Mouse (Mus musculus) midbrain, embryonic 11.5 days (tissue): ENCODE data around the gene Tspan14. TPM values are rescaled to one million over a fixed set of nuclear protein-coding genes. Genes with fewer than 3 reads are reported as not detected.

ENCODE experiments used
- ATAC-seq: fragments of 200-750 bp; cut with Nextera tagmentation; 2 replicates; pipeline ENCODE4 v1.8.0; 2017; ENCODE audit warnings: moderate TSS enrichment, moderate library complexity; ENCODE audit not compliant: low FRiP score
- DNase-seq: peaks from one replicate; pipeline ENCODE4 v3.0.0; 2015; ENCODE audit warnings: low spot score; ENCODE audit errors: missing footprints
- H3K27ac ChIP-seq: fragments of 300-500 bp; sonication (generic); 2 replicates; pipeline ENCODE4 v1.5.1; 2014; ENCODE audit warnings: low read depth, low read length
- H3K27me3 ChIP-seq: fragments of 300-500 bp; sonication (generic); 2 replicates; pipeline ENCODE4 v1.6.1; 2014; ENCODE audit warnings: mild to moderate bottlenecking, low read length, moderate library complexity, mixed read lengths; ENCODE audit not compliant: control insufficient read depth, insufficient read depth
- H3K36me3 ChIP-seq: fragments of 300-500 bp; sonication (generic); 2 replicates; pipeline ENCODE4 v1.6.1; 2014; ENCODE audit warnings: mild to moderate bottlenecking, low read length, moderate library complexity, mixed read lengths; ENCODE audit not compliant: control insufficient read depth, insufficient read depth
- H3K4me1 ChIP-seq: fragments of 300-500 bp; sonication (generic); 2 replicates; pipeline ENCODE4 v1.6.1; 2014; ENCODE audit warnings: low read length; ENCODE audit not compliant: control insufficient read depth, insufficient read depth
- H3K4me2 ChIP-seq: fragments of 300-500 bp; sonication (generic); 2 replicates; pipeline ENCODE4 v1.6.1; 2014; ENCODE audit warnings: mild to moderate bottlenecking, moderate library complexity
- H3K4me3 ChIP-seq: fragments of 300-500 bp; sonication (generic); 2 replicates; pipeline ENCODE4 v1.5.1; 2014; ENCODE audit warnings: low read depth, low read length
- H3K9ac ChIP-seq: fragments of 300-500 bp; sonication (generic); 2 replicates; pipeline ENCODE4 v1.6.1; 2014; ENCODE audit warnings: low read length
- H3K9me3 ChIP-seq: fragments of 300-500 bp; sonication (generic); 2 replicates; pipeline ENCODE4 v1.6.1; 2016; ENCODE audit warnings: low read length; ENCODE audit not compliant: control insufficient read depth
- whole genome bisulfite sequencing: fragments of 180-500 bp; shearing (Covaris S2); extraction: QIAGEN DNeasy Blood & Tissue Kit; methylation state at CpG from one replicate; pipeline ENCODE4 v1.1.7; 2014; 5-methylcytosine and 5-hydroxymethylcytosine counted together
- polyA plus RNA-seq: library from polyadenylated mRNA; unstranded; fragments of >200 nt; fragmentation: Nextera tagmentation; extraction: Ambion mirVana; gene quantifications from 2 replicates; pipeline ENCODE4 v1.2.1, GENCODE M21; 2014

Tspan14 gene
- polyA plus RNA-seq, 1 experiment from 2014 or later: 99.5 TPM

- Histone ChIP-seq H3K4me3 (no peak overlapping the region), H3K27me3 (no peaks in the 10 kb centered on the region), H3K27ac (no peak overlapping the region), H3K9me3 (no peaks in the 10 kb centered on the region), H3K36me3 (peaks cover 3% of the 10 kb centered on the region; the same call in 1 of the 2 replicates), H3K4me1 (peaks cover 11% of the 10 kb centered on the region), H3K9ac (no peak overlapping the region), H3K4me2 (no peak overlapping the region)
- WGBS: 69% methylated on average over 9 of the region's 9 CpGs
- ATAC-seq: no peak
- no peak for DNase-seq
Measured at GRCm38 (mm10) chr14:41005716-41006115, 39.1 kb upstream of the Tspan14 start.

GRCm38 (mm10) chr14:41004201-41005141, 37.9 kb upstream of the Tspan14 start:
- 0 out of 2 replicates have a peak, but pooled peaks have one; percentile 33 for ATAC-seq
- Histone ChIP-seq H3K4me3 (no peak overlapping the region), H3K9ac (peak overlapping the region; percentile 39), H3K4me1 (peaks cover 11% of the 10 kb centered on the region), H3K36me3 (peaks cover 3% of the 10 kb centered on the region; the same call in 1 of the 2 replicates), H3K9me3 (no peaks in the 10 kb centered on the region), H3K27ac (no peak overlapping the region), H3K4me2 (peak overlapping the region; percentile 28; the same call in 1 of the 2 replicates), H3K27me3 (no peaks in the 10 kb centered on the region)
- peak; percentile 90 for DNase-seq
- WGBS: 8% methylated on average over 22 of the region's 22 CpGs

GRCm38 (mm10) chr14:41001576-41001975, 35.0 kb upstream of the Tspan14 start:
- DNase-seq (no peak), ATAC-seq (no peak)
- peaks cover 3% of the 10 kb centered on the region; the same call in 1 of the 2 replicates for H3K36me3 ChIP-seq
- no peaks in the 10 kb centered on the region for H3K27me3 ChIP-seq
- H3K4me1 ChIP-seq: peaks cover 11% of the 10 kb centered on the region
- H3K9me3 ChIP-seq: no peaks in the 10 kb centered on the region
- no peak overlapping the region for H3K9ac ChIP-seq
- 89% methylated on average over 5 of the region's 5 CpGs for WGBS
- H3K4me3 ChIP-seq: no peak overlapping the region
- no peak overlapping the region for H3K27ac ChIP-seq
- H3K4me2 ChIP-seq: no peak overlapping the region

- no peak for DNase-seq
- ATAC-seq: no peak
- Histone ChIP-seq H3K4me3 (no peak overlapping the region), H3K36me3 (peaks cover 3% of the 10 kb centered on the region; the same call in 1 of the 2 replicates), H3K4me1 (peaks cover 11% of the 10 kb centered on the region), H3K9me3 (no peaks in the 10 kb centered on the region), H3K27ac (no peak overlapping the region), H3K4me2 (no peak overlapping the region), H3K27me3 (no peaks in the 10 kb centered on the region), H3K9ac (no peak overlapping the region)
- WGBS: 83% methylated on average over 4 of the region's 4 CpGs
Measured at GRCm38 (mm10) chr14:41000801-41001200, 34.2 kb upstream of the Tspan14 start.

- ATAC-seq (no peak), DNase-seq (no peak)
- Histone ChIP-seq H3K27me3 (no peaks in the 10 kb centered on the region), H3K4me2 (no peak overlapping the region), H3K9ac (no peak overlapping the region), H3K36me3 (peaks cover 3% of the 10 kb centered on the region; the same call in 1 of the 2 replicates), H3K27ac (no peak overlapping the region), H3K9me3 (no peaks in the 10 kb centered on the region), H3K4me1 (peaks cover 11% of the 10 kb centered on the region), H3K4me3 (no peak overlapping the region)
- WGBS: 89% methylated on average over 7 of the region's 7 CpGs
Measured at GRCm38 (mm10) chr14:40999904-41000645, 33.5 kb upstream of the Tspan14 start.

GRCm38 (mm10) chr14:40996171-40996570, 29.6 kb upstream of the Tspan14 start:
- DNase-seq: no peak
- 81% methylated on average over 3 of the region's 3 CpGs for WGBS
- no peak overlapping the region for H3K9ac ChIP-seq
- no peak overlapping the region for H3K4me3 ChIP-seq
- H3K4me1 ChIP-seq: no peaks in the 10 kb centered on the region
- no peak for ATAC-seq
- no peaks in the 10 kb centered on the region for H3K27me3 ChIP-seq
- no peaks in the 10 kb centered on the region for H3K9me3 ChIP-seq
- peaks cover 3% of the 10 kb centered on the region; the same call in 1 of the 2 replicates for H3K36me3 ChIP-seq
- H3K27ac ChIP-seq: no peak overlapping the region
- H3K4me2 ChIP-seq: no peak overlapping the region

- Histone ChIP-seq H3K27ac (no peak overlapping the region), H3K4me3 (no peak overlapping the region), H3K4me2 (no peak overlapping the region), H3K27me3 (no peaks in the 10 kb centered on the region), H3K9me3 (no peaks in the 10 kb centered on the region), H3K9ac (no peak overlapping the region), H3K4me1 (no peaks in the 10 kb centered on the region), H3K36me3 (no peaks in the 10 kb centered on the region)
- 84% methylated on average over 6 of the region's 6 CpGs for WGBS
- no peak for ATAC-seq
- DNase-seq: no peak
Measured at GRCm38 (mm10) chr14:40992464-40992863, 25.9 kb upstream of the Tspan14 start.

- Histone ChIP-seq H3K9ac (no peak overlapping the region), H3K4me3 (no peak overlapping the region), H3K27ac (no peak overlapping the region), H3K36me3 (no peaks in the 10 kb centered on the region), H3K9me3 (no peaks in the 10 kb centered on the region), H3K27me3 (no peaks in the 10 kb centered on the region), H3K4me2 (no peak overlapping the region), H3K4me1 (no peaks in the 10 kb centered on the region)
- WGBS: 94% methylated on average over 5 of the region's 5 CpGs
- ATAC-seq (no peak), DNase-seq (no peak)
Measured at GRCm38 (mm10) chr14:40988780-40989179, 22.2 kb upstream of the Tspan14 start.

GRCm38 (mm10) chr14:40987184-40987583, 20.6 kb upstream of the Tspan14 start:
- no peak overlapping the region for H3K4me3 ChIP-seq
- ATAC-seq (no peak), DNase-seq (no peak)
- no peak overlapping the region for H3K9ac ChIP-seq
- no peaks in the 10 kb centered on the region for H3K4me1 ChIP-seq
- H3K36me3 ChIP-seq: no peaks in the 10 kb centered on the region
- H3K4me2 ChIP-seq: no peak overlapping the region
- H3K27ac ChIP-seq: no peak overlapping the region
- H3K9me3 ChIP-seq: no peaks in the 10 kb centered on the region
- no peaks in the 10 kb centered on the region for H3K27me3 ChIP-seq
- 81% methylated on average over 2 of the region's 2 CpGs for WGBS
